Mouse (Mus musculus) lung, adult 2 months (tissue): ENCODE measurements around the gene Slc22a23.

Experiments used
- CTCF ChIP-seq: fragments of 200-500 bp; IDR thresholded peaks from 2 replicates; pipeline ENCODE4 v1.5.1; 2011; ENCODE audit warnings: mild to moderate bottlenecking, low read length, control low read depth; ENCODE audit not compliant: insufficient read depth
- POLR2A ChIP-seq: fragments of 200-500 bp; IDR thresholded peaks from 2 replicates; pipeline ENCODE4 v1.6.1; 2011; ENCODE audit warnings: low read depth, mild to moderate bottlenecking, control low read depth, low read length, borderline replicate concordance; ENCODE audit errors: extremely low read depth

- TF ChIP-seq POLR2A (no peak), CTCF (no peak)
These were observed 70.6 kb downstream of the Slc22a23 start for GRCm38 (mm10) chr13:34274417-34274816.
